Mouse (Mus musculus) megakaryocyte, embryonic 14.5 days (primary cell): ENCODE measurements around the gene Chst3. TPM values are rescaled to one million over a fixed set of nuclear protein-coding genes. Genes with fewer than 3 reads are reported as not detected.

Experiments used
- H3K27me3 ChIP-seq: replicated peaks from 2 replicates; pipeline ENCODE3; 2012; ENCODE audit warnings: inconsistent platforms
- H3K36me3 ChIP-seq: replicated peaks from 2 replicates; pipeline ENCODE3; 2012; ENCODE audit warnings: low read length, inconsistent platforms, mixed read lengths
- H3K4me1 ChIP-seq: 2 replicates; pipeline ENCODE4 v1.6.1; 2012; ENCODE audit warnings: inconsistent platforms
- H3K4me3 ChIP-seq: replicated peaks from 2 replicates; pipeline ENCODE3; 2012; ENCODE audit warnings: moderate library complexity, mild to moderate bottlenecking, inconsistent platforms
- H3K9me3 ChIP-seq: 2 replicates; pipeline ENCODE4 v1.6.1; 2012; ENCODE audit warnings: inconsistent platforms
- FLI1 ChIP-seq: IDR thresholded peaks from 2 replicates; pipeline ENCODE4 v1.6.1; 2012; ENCODE audit warnings: low read length, inconsistent platforms, mixed read lengths
- GATA1 ChIP-seq: IDR thresholded peaks from 3 replicates; pipeline ENCODE4 v1.6.1; 2012; ENCODE audit warnings: mixed read lengths, low read length, inconsistent platforms, borderline replicate concordance
- polyA plus RNA-seq: library from polyadenylated mRNA; stranded (reverse); fragments of >175 nt; gene quantifications from 2 replicates; pipeline ENCODE4 v1.2.3, GENCODE M21; 2012; ENCODE audit warnings: low replicate concordance; ENCODE audit not compliant: insufficient read depth

Chst3 gene
- polyA plus RNA-seq, 1 experiment, result not detected

DNA sequence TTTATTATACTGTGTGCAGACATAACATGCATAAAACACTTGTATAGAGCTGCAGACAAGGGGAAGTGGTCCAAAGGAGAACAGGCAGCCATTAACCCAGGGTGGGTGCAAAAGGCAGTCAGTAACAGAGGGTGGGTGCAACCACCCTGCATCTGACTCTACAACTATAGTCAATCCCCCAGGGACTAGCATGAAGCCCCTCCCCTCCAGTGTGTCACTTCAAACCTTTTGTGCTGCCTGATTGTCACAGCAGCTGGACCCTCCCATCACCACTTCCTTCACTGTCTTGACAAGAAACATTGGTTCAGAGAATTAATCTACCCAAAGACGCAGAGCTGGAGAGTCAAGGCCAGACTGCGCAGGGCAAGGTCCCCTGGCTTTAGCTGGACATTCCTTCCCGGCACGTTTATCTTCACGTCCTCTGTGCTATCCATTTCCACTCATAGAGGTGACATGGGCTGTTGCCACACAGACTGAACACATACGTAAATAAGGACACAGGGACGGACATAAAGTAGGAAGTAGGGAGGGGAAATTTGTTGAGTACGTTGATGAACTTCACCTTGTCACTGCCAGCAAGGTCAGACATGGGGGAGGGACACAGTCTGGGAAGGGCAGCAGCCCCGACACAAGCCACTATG lies 13.3 kb downstream of the Chst3 start:
- Histone ChIP-seq H3K27me3 (peaks cover 63% of the 10 kb centered on the region), H3K4me1 (no peaks in the 10 kb centered on the region; the same call in 1 of the 2 replicates), H3K36me3 (no peaks in the 10 kb centered on the region), H3K9me3 (no peaks in the 10 kb centered on the region), H3K4me3 (no peak overlapping the region)
- TF ChIP-seq GATA1 (no peak), FLI1 (no peak)

- TF ChIP-seq FLI1, result no peak
- no peak for TF ChIP-seq GATA1
- H3K36me3 ChIP-seq, result no peaks in the 10 kb centered on the region
- H3K4me1 ChIP-seq, result no peaks in the 10 kb centered on the region
- peaks cover 70% of the 10 kb centered on the region for H3K27me3 ChIP-seq
- H3K9me3 ChIP-seq, result peaks cover 5% of the 10 kb centered on the region
- H3K4me3 ChIP-seq, result no peak overlapping the region
These were observed 16.3 kb downstream of the Chst3 start for GRCm38 (mm10) chr10:60202785-60203184.

DNA sequence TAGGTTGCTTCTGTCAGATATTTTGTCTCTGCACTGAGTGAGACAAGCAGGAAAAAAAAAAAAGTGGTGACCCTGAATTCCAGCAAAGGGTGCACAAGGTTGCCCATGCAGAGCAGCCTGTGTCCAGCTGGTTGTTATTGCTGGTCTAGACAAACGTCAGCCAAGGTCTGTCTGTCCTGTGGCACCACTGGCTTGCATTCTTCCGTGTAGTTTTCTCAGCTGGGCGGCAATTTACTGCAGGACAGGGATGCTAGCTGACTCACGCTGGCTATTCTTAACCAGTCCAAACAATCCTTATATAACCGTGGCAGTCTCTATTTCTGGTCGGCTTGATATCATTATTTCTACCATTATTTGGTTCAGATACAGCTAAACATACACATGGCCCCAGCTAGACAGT lies 18.1 kb downstream of the Chst3 start:
- Histone ChIP-seq H3K4me1 (no peaks in the 10 kb centered on the region), H3K36me3 (no peaks in the 10 kb centered on the region), H3K27me3 (peaks cover 71% of the 10 kb centered on the region), H3K4me3 (no peak overlapping the region), H3K9me3 (peaks cover 5% of the 10 kb centered on the region)
- TF ChIP-seq FLI1 (no peak), GATA1 (no peak)

- TF ChIP-seq FLI1 (no peak), GATA1 (no peak)
- H3K36me3 ChIP-seq, result no peaks in the 10 kb centered on the region
- H3K4me1 ChIP-seq, result peaks cover 1% of the 10 kb centered on the region; the same call in 1 of the 2 replicates
- peaks cover 5% of the 10 kb centered on the region for H3K9me3 ChIP-seq
- H3K4me3 ChIP-seq, result no peak overlapping the region
- peaks cover 70% of the 10 kb centered on the region for H3K27me3 ChIP-seq
These were observed 19.7 kb downstream of the Chst3 start for GRCm38 (mm10) chr10:60199378-60199777.

GRCm38 (mm10) chr10:60197406-60197821 lies 21.6 kb downstream of the Chst3 start:
- Histone ChIP-seq H3K9me3 (peaks cover 5% of the 10 kb centered on the region), H3K36me3 (no peaks in the 10 kb centered on the region), H3K4me1 (peaks cover 12% of the 10 kb centered on the region), H3K27me3 (peaks cover 71% of the 10 kb centered on the region), H3K4me3 (no peak overlapping the region)
- TF ChIP-seq GATA1 (no peak), FLI1 (no peak)

DNA sequence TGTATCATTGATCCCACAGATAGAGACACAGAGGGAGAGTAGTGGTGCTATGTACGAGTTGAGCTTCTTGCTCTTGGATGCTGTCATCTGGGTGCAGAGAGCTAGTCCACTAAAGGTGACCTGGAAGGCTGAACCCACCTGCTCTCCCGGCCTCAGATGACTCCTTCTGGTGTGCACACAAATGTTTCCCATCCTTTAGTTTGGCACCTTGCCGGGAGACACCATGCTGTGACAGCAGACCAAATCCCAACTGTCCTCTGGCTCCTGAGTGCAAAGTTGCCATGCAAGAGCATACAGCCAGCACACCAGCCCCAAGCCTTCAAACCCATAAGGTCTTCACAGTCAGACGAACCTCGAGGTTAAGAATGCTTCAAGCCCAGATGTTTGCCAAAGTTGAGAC lies 22.1 kb downstream of the Chst3 start:
- Histone ChIP-seq H3K27me3 (peaks cover 72% of the 10 kb centered on the region), H3K9me3 (peaks cover 5% of the 10 kb centered on the region), H3K4me1 (peaks cover 15% of the 10 kb centered on the region), H3K4me3 (no peak overlapping the region), H3K36me3 (no peaks in the 10 kb centered on the region)
- TF ChIP-seq FLI1 (no peak), GATA1 (no peak)

- TF ChIP-seq GATA1, result no peak
- no peak for TF ChIP-seq FLI1
- Histone ChIP-seq H3K27me3 (peaks cover 76% of the 10 kb centered on the region), H3K4me3 (no peak overlapping the region), H3K9me3 (peaks cover 5% of the 10 kb centered on the region), H3K36me3 (no peaks in the 10 kb centered on the region), H3K4me1 (peaks cover 21% of the 10 kb centered on the region)
These were observed 24.0 kb downstream of the Chst3 start for GRCm38 (mm10) chr10:60195087-60195486.

DNA sequence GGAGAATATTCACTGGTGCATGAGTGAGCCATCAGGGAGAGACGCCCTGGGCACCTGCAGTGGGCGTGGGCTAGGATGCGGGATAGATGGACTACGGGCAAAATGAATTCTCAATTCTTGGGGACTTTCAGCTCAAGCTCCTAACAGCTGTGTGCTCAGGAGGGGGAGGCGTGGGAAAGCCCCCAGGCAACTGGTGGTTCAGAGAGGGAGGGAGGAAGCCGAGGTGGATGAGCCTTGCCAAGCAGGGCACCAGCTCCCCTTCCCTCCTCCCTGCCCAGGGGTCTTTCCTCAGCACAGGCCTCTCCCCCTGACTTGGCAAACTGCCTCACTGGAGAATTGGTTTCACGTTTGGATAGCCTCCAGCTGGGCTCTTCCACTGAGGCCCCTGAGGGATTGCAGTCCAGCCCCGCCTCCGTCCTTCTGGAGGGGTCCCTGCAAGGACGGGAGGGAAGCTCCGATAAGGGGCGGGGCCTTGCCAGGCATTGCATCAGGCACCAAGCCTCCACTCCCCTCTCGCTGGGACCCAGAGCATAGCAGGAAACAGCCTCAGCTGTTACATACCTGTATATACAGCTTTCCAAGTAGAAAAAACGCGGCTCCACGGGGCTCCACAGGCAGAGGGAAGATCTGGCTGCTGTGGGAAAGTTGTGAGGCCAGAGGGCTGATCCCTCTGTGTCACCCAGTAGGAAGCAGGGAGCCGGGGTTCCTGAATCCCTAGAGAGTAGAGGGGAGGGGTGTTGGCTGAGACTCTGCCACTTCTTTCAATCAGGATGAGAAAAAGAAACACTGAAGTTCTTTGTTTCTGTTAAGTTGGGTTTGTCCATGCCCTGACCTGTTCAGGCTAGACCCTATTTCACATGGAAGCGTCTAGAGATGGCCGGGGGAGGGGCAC lies 25.3 kb downstream of the Chst3 start:
- Histone ChIP-seq H3K27me3 (peaks cover 68% of the 10 kb centered on the region), H3K4me1 (peaks cover 21% of the 10 kb centered on the region), H3K4me3 (peak overlapping the region; percentile 44)

DNA sequence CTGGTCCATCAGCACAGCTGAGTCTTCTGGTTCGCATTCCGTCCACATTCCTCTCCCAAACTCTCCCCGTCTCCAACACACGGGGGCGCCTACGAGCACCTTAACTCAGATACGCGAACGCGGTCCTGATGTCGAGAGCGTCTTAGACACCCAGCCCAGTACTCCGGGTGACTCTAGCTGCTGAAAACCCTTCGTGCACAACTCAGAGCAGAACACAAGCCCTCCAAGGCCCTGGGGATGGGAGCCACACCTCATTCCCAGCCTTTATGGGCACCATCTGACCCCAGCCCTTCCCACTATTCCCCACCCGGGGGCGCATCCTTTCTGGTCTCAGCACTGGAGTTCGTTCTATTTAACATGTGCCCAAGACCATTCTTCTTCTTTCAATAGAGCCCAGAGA lies 27.3 kb downstream of the Chst3 start:
- H3K4me3 ChIP-seq, result peak overlapping the region; percentile 89
- peaks cover 21% of the 10 kb centered on the region for H3K4me1 ChIP-seq
- TF ChIP-seq FLI1 (no peak), GATA1 (no peak)
- H3K27me3 ChIP-seq, result peaks cover 68% of the 10 kb centered on the region
- H3K9me3 ChIP-seq, result no peaks in the 10 kb centered on the region
- H3K36me3 ChIP-seq, result no peaks in the 10 kb centered on the region

More for the DNA sequence above, 25.3 kb downstream of the Chst3 start:
- H3K9me3 ChIP-seq, result no peaks in the 10 kb centered on the region
- TF ChIP-seq GATA1 (no peak), FLI1 (no peak)
- H3K36me3 ChIP-seq, result no peaks in the 10 kb centered on the region

DNA sequence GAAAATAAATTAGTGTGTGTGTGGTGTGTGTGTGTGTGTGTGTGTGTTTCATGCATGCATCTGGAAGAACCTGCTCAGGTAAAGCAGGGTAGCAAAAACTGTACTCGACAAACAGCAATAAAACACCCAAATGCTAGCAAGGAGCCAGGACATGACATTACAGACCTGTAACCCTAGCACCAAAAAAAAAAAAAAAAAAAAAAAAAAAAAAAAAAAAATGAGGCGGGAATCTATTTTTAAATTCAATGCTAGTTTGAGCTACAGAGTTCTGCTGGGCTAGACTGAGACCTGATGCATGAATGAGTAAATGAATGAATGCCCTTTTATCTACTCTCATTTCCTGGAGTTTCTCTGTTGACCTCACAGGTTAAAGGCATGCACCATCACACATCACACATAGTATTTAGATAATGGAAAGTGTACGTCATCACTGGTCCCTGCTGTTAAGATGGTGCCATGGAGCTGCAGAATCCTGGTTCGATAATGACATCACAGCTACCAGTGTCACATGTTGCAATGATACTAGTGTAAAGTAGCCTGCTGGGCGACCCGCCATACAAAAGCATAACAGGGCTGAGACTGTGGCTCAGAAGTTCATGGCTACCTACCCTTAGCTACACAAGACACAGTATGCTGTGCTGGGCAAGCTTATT lies 29.4 kb downstream of the Chst3 start:
- peaks cover 21% of the 10 kb centered on the region for H3K4me1 ChIP-seq

More for the DNA sequence above, 29.4 kb downstream of the Chst3 start:
- no peaks in the 10 kb centered on the region for H3K36me3 ChIP-seq
- H3K4me3 ChIP-seq, result no peak overlapping the region
- H3K9me3 ChIP-seq, result 0 out of 2 replicates have a peak, but pooled peaks cover 8% of the 10 kb centered on the region
- no peak for TF ChIP-seq FLI1
- TF ChIP-seq GATA1, result no peak
- peaks cover 71% of the 10 kb centered on the region for H3K27me3 ChIP-seq
